Mouse (Mus musculus): Measurements from ENCODE around the gene Olfr1141. TPM values are rescaled to one million over a fixed set of nuclear protein-coding genes. Genes with fewer than 3 reads are reported as not detected.
A peak's percentile ranks its signal among the peaks of the same experiment; 100 is the strongest.

Olfr1141 gene
- total RNA-seq (2021) = not detected
- long read RNA-seq, experiment 1 = 0 reads
- long read RNA-seq, experiment 2 = 0 reads

- Histone ChIP-seq H3K27ac (no peak within 1 kb of the TSS), H3K4me3 (no peak within 1 kb of the TSS)
- TF ChIP-seq CTCF (IDR thresholded peaks at IDR 0.05) = no peak
- intact Hi-C loops (cut with DNase I) = no loop called here
- no peak for DNase-seq (ENCODE audit: extremely low spot score in 1 of 2, low spot score in 2 of 2)
Measured at GRCm38 (mm10) chr2:87753891-87754290, at the start of gene Olfr1141. TSS of gene Olfr1141 (minus strand) at chr2:87753991.

DNA sequence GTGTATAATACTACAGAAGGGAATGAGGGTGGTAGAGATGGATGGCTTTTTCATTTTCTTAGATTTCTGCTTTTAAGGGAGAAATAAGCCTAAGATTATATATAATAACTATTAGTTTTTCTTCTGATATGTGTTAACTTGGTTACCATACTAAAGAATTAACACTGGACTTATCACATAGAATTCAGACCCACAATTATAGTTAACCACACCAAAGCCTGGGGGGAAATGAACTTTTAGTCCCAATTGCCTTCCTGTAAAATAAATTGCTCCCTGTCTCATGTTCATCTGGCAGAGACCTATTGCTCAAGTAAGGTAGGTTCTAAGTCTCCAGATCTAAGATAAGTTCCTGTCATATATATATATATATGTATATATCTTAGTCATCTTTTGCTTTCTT, 46.5 kb upstream of the Olfr1141 start, which contains the start of gene Olfr1143:
Gene Olfr1143, plus strand, starts transcription at position 301 of the 400 bp plus-strand sequence.
- Histone ChIP-seq H3K27ac (no peak within 1 kb of the TSS), H3K4me3 (no peak within 1 kb of the TSS)
- no peak for TF ChIP-seq CTCF (IDR thresholded peaks at IDR 0.05)
- DNase-seq (ENCODE audit: extremely low spot score in 1 of 2, low spot score in 2 of 2) = no peak
- intact Hi-C loops (cut with DNase I) = no loop called here

GRCm38 (mm10) chr2:87779183-87779582, 25.4 kb upstream of the Olfr1141 start, which contains the start of gene Olfr152:
TSS of gene Olfr152 (plus strand) at chr2:87779483.
- intact Hi-C loops (cut with DNase I) = loop anchor here (10.0 kb wide), 1 partner anchor 384 kb away; no protein-coding TSS in a partner anchor
- no peak within 1 kb of the TSS for H3K27ac ChIP-seq
- no peak for TF ChIP-seq CTCF (IDR thresholded peaks at IDR 0.05)
- no peak within 1 kb of the TSS for H3K4me3 ChIP-seq
- DNase-seq (ENCODE audit: extremely low spot score in 1 of 2, low spot score in 2 of 2) = no peak

GRCm38 (mm10) chr2:87776143-87776542, 22.4 kb upstream of the Olfr1141 start:
- intact Hi-C loops (cut with DNase I) = loop anchor here (10.0 kb wide), 1 partner anchor 381 kb away; no protein-coding TSS in a partner anchor
- no peak overlapping the region for H3K4me3 ChIP-seq
- DNase-seq (ENCODE audit: extremely low spot score in 1 of 2, low spot score in 2 of 2) = no peak
- H3K27ac ChIP-seq = no peak overlapping the region
- peak; percentile 48 for TF ChIP-seq CTCF (IDR thresholded peaks at IDR 0.05)

GRCm38 (mm10) chr2:87743452-87743851, 10.3 kb downstream of the Olfr1141 start, which contains the start of gene Olfr1140:
TSS of gene Olfr1140 (plus strand) at chr2:87743752.
- no peak within 1 kb of the TSS for H3K27ac ChIP-seq
- DNase-seq (ENCODE audit: extremely low spot score in 1 of 2, low spot score in 2 of 2) = no peak
- intact Hi-C loops (cut with DNase I) = no loop called here
- TF ChIP-seq CTCF (IDR thresholded peaks at IDR 0.05) = no peak
- no peak within 1 kb of the TSS for H3K4me3 ChIP-seq

DNA sequence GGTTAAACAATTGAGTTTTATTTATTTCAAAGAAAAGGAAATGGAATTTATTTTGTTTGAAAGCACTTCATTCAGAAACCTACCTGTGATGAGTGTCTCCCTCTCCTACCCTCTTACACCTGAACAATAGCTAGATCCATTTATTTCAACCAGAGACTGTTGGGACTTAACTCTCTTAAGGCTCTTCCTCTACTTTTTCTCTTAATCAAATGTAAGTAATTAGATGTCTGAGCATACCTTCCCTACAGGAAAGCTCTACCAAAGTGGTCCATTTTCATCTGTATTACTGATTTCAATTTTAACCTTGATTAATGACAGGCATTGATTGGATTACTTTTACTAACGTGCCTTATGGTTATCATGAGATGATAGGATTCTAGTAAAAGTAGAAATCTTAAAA, 13.9 kb downstream of the Olfr1141 start, which contains the start of gene Olfr1138:
Gene Olfr1138, minus strand, starts transcription at position 101 of the 400 bp plus-strand sequence.
- no peak for DNase-seq (ENCODE audit: extremely low spot score in 1 of 2, low spot score in 2 of 2)
- TF ChIP-seq CTCF (IDR thresholded peaks at IDR 0.05) = no peak
- Histone ChIP-seq H3K27ac (no peak within 1 kb of the TSS), H3K4me3 (no peak within 1 kb of the TSS)
- intact Hi-C loops (cut with DNase I) = no loop called here

DNA sequence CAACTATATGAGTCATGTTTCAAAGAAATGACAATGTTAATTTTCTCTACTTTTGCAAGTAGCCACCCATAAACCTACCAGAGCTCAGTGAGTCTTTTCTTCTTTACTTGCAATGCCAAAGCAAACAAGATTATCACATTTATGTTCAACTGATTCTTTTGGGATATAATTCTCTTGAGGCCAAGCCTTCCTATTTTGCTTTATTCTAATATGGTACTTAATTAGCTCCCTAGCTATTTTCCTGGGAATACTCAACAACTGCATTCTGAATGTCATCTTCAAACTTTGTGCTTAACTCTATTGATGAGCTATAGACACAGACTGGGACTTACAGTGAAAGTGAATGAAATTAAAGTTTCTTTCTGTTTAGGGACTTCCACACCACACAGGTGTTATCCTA, 40.7 kb downstream of the Olfr1141 start, which contains the start of gene Olfr1137:
Gene Olfr1137, minus strand, starts transcription at position 101 of the 400 bp plus-strand sequence.
- no peak within 1 kb of the TSS for H3K4me3 ChIP-seq
- no peak within 1 kb of the TSS for H3K27ac ChIP-seq
- intact Hi-C loops (cut with DNase I) = no loop called here
- DNase-seq (ENCODE audit: extremely low spot score in 1 of 2, low spot score in 2 of 2) = no peak
- TF ChIP-seq CTCF (IDR thresholded peaks at IDR 0.05) = no peak

Other genes starting within 250 kb of the Olfr1141 start
- gene Pramel6, start 247.4 kb downstream of the Olfr1141 start, total RNA-seq (2021) = not detected
- gene Olfr153, start 222.2 kb downstream of the Olfr1141 start, total RNA-seq (2021) = under 1 TPM in 1 of 2 experiments, not detected in 1; 0.37 TPM
- not detected for gene Olfr1128, start 208.4 kb downstream of the Olfr1141 start, total RNA-seq (2021)
- not detected for gene Olfr1129, start 180.1 kb downstream of the Olfr1141 start, total RNA-seq (2021)
- gene Olfr1130, start 147.8 kb downstream of the Olfr1141 start, total RNA-seq (2021) = not detected
- gene Olfr1131, start 126.9 kb downstream of the Olfr1141 start, total RNA-seq (2021) = not detected
- gene Olfr1132, start 116.5 kb downstream of the Olfr1141 start, total RNA-seq (2021) = not detected
- gene Olfr1133, start 106.6 kb downstream of the Olfr1141 start, total RNA-seq (2021) = not detected
- gene Olfr1134, start 95.5 kb downstream of the Olfr1141 start, total RNA-seq (2021) = not detected
- not detected for gene Olfr1135, start 80.3 kb downstream of the Olfr1141 start, total RNA-seq (2021)
- gene Olfr1136, start 60.0 kb downstream of the Olfr1141 start, total RNA-seq (2021) = not detected
- not detected for gene Olfr1137, start 40.8 kb downstream of the Olfr1141 start, total RNA-seq (2021)
- not detected for gene Olfr1138, start 14.0 kb downstream of the Olfr1141 start, total RNA-seq (2021)
- not detected for gene Olfr1140, start 10.2 kb downstream of the Olfr1141 start, total RNA-seq (2021)
- gene Olfr152, start 25.5 kb upstream of the Olfr1141 start, total RNA-seq (2021) = not detected
- gene Olfr1143, start 46.6 kb upstream of the Olfr1141 start, total RNA-seq (2021) = not detected
- not detected for gene Olfr1145, start 55.8 kb upstream of the Olfr1141 start, total RNA-seq (2021)
- not detected for gene Olfr1148, start 76.5 kb upstream of the Olfr1141 start, total RNA-seq (2021)
- gene Olfr1150-ps1, start 90.0 kb upstream of the Olfr1141 start, total RNA-seq (2021) = not detected
- gene Olfr1151, start 101.9 kb upstream of the Olfr1141 start, total RNA-seq (2021) = not detected
- gene Olfr1152, start 112.5 kb upstream of the Olfr1141 start, total RNA-seq (2021) = not detected
- gene Olfr1153, start 141.0 kb upstream of the Olfr1141 start, total RNA-seq (2021) = not detected
- gene Olfr1154, start 151.2 kb upstream of the Olfr1141 start, total RNA-seq (2021) = not detected
- not detected for gene Olfr1155, start 191.1 kb upstream of the Olfr1141 start, total RNA-seq (2021)
- gene Olfr1156, start 199.1 kb upstream of the Olfr1141 start, total RNA-seq (2021) = not detected
- gene Olfr1157, start 214.3 kb upstream of the Olfr1141 start, total RNA-seq (2021) = not detected
- not detected for gene Olfr74, start 220.7 kb upstream of the Olfr1141 start, total RNA-seq (2021)
- gene Olfr1158, start 236.1 kb upstream of the Olfr1141 start, total RNA-seq (2021) = not detected